Mouse (Mus musculus): ENCODE measurements around the gene Ttc28. TPM values are rescaled to one million over a fixed set of nuclear protein-coding genes. Genes with fewer than 3 reads are reported as not detected.

The Ttc28 gene
- total and polyA plus RNA-seq, 3 experiments = 0.21 to 0.89 (median 0.28) TPM

- Histone ChIP-seq H3K79me2 (replicated peaks; ENCODE audit: control insufficient read depth, extremely low read depth, insufficient read depth, poor library complexity, severe bottlenecking) (no peaks in the 10 kb centered on the region), H3K27ac (ENCODE audit: insufficient read depth, low read depth) (no peak overlapping the region), H3K4me1 (ENCODE audit: control insufficient read depth in 1 of 2, insufficient read depth in 2 of 2) (no peaks in the 10 kb centered on the region; a peak in 2 of 4 replicates), H3K27me3 (replicated peaks) (peaks cover 11% of the 10 kb centered on the region), H3K4me2 (ENCODE audit: insufficient read depth, low read depth, poor library complexity, severe bottlenecking) (no peak overlapping the region), H3K4me3 (replicated peaks in 1 of 3; ENCODE audit: low read depth in 2 of 3, low read length in 2 of 3, poor library complexity in 1 of 3) (no peak overlapping the region), H3K9ac (ENCODE audit: insufficient read depth, low read depth) (no peak overlapping the region), H3K36me3 (replicated peaks in 1 of 2; ENCODE audit: control insufficient read depth in 1 of 2, insufficient read depth in 1 of 2, low read length in 1 of 2) (no peaks in the 10 kb centered on the region), H3K9me3 (replicated peaks; ENCODE audit: low read length) (no peaks in the 10 kb centered on the region)
- in situ Hi-C loops (cut with MboI; ENCODE audit: low pct_ligation_motif_present, low pct_unique_long_range_greater_than_20kb, low sequenced_read_pairs) (no loop called here), dilution Hi-C loops (cut with MboI; ENCODE audit: extremely low pct_ligation_motif_present, extremely low pct_unique_long_range_greater_than_20kb, low sequenced_read_pairs) (no loop called here)
- no peak for TF ChIP-seq UBTF (IDR thresholded peaks at IDR 0.05; ENCODE audit: low read depth, low read length)
- TF ChIP-seq MEF2A (IDR thresholded peaks at IDR 0.05; ENCODE audit: borderline replicate concordance, low read depth, low read length) = no peak
- TF ChIP-seq ZC3H11A (IDR thresholded peaks at IDR 0.05; ENCODE audit: low read depth, low read length) = no peak
- no peak for TF ChIP-seq POLR2A (IDR thresholded peaks at IDR 0.05; ENCODE audit: low read depth, low read length)
- TF ChIP-seq MAFK (IDR thresholded peaks at IDR 0.05; ENCODE audit: insufficient replicate concordance, low read length) = no peak
- TF ChIP-seq EP300 (IDR thresholded peaks at IDR 0.05; ENCODE audit: low read length) = no peak
- TF ChIP-seq MXI1 (IDR thresholded peaks at IDR 0.05; ENCODE audit: low read depth, low read length) = no peak
- no peak for DNase-seq (ENCODE audit: extremely low read depth)
These were observed 368.1 kb downstream of the Ttc28 start for GRCm38 (mm10) chr5:111247571-111248265.

- in situ Hi-C loops (cut with MboI; ENCODE audit: low pct_ligation_motif_present, low pct_unique_long_range_greater_than_20kb, low sequenced_read_pairs) (no loop called here), dilution Hi-C loops (cut with MboI; ENCODE audit: extremely low pct_ligation_motif_present, extremely low pct_unique_long_range_greater_than_20kb, low sequenced_read_pairs) (no loop called here)
- no peak for TF ChIP-seq SIN3A (IDR thresholded peaks at IDR 0.05; ENCODE audit: low read length)
- TF ChIP-seq ETS1 (conservative IDR thresholded peaks at IDR 0.05; ENCODE audit: low read depth, low read length) = no peak
- no peak for TF ChIP-seq EP300 (IDR thresholded peaks at IDR 0.05; ENCODE audit: low read length)
- no peak for TF ChIP-seq SMC3 (IDR thresholded peaks at IDR 0.05; ENCODE audit: low read depth, low read length)
- no peak for TF ChIP-seq USF2 (conservative IDR thresholded peaks at IDR 0.05; ENCODE audit: low read depth, low read length)
- TF ChIP-seq JUN (IDR thresholded peaks at IDR 0.05; ENCODE audit: insufficient read depth, low read depth, low read length) = no peak
- Histone ChIP-seq H3K4me3 (replicated peaks in 1 of 3; ENCODE audit: low read depth in 2 of 3, low read length in 2 of 3, poor library complexity in 1 of 3) (no peak overlapping the region), H3K27me3 (replicated peaks) (peaks cover 3% of the 10 kb centered on the region), H3K4me1 (ENCODE audit: control insufficient read depth in 1 of 2, insufficient read depth in 2 of 2) (no peaks in the 10 kb centered on the region; a peak in 1 of 4 replicates), H3K36me3 (replicated peaks in 1 of 2; ENCODE audit: control insufficient read depth in 1 of 2, insufficient read depth in 1 of 2, low read length in 1 of 2) (no peaks in the 10 kb centered on the region), H3K79me2 (replicated peaks; ENCODE audit: control insufficient read depth, extremely low read depth, insufficient read depth, poor library complexity, severe bottlenecking) (no peaks in the 10 kb centered on the region), H3K27ac (ENCODE audit: insufficient read depth, low read depth) (no peak overlapping the region), H3K9ac (ENCODE audit: insufficient read depth, low read depth) (no peak overlapping the region), H3K9me3 (replicated peaks; ENCODE audit: low read length) (no peaks in the 10 kb centered on the region), H3K4me2 (ENCODE audit: insufficient read depth, low read depth, poor library complexity, severe bottlenecking) (no peak overlapping the region)
- DNase-seq (ENCODE audit: extremely low read depth) = no peak
These were observed 372.5 kb downstream of the Ttc28 start for GRCm38 (mm10) chr5:111252147-111252546.

- H3K27me3 ChIP-seq (replicated peaks) = no peaks in the 10 kb centered on the region
- dilution Hi-C loops (cut with MboI; ENCODE audit: extremely low pct_ligation_motif_present, extremely low pct_unique_long_range_greater_than_20kb, low sequenced_read_pairs) = no loop called here
These were observed 374.8 kb downstream of the Ttc28 start for GRCm38 (mm10) chr5:111254362-111254761.

More at GRCm38 (mm10) chr5:111254362-111254761, 374.8 kb downstream of the Ttc28 start:
- Histone ChIP-seq H3K4me2 (ENCODE audit: insufficient read depth, low read depth, poor library complexity, severe bottlenecking) (no peak overlapping the region), H3K4me3 (replicated peaks in 1 of 3; ENCODE audit: low read depth in 2 of 3, low read length in 2 of 3, poor library complexity in 1 of 3) (no peak overlapping the region), H3K36me3 (replicated peaks in 1 of 2; ENCODE audit: control insufficient read depth in 1 of 2, insufficient read depth in 1 of 2, low read length in 1 of 2) (no peaks in the 10 kb centered on the region), H3K9me3 (replicated peaks; ENCODE audit: low read length) (no peaks in the 10 kb centered on the region), H3K27ac (ENCODE audit: insufficient read depth, low read depth) (no peak overlapping the region), H3K9ac (ENCODE audit: insufficient read depth, low read depth) (no peak overlapping the region), H3K79me2 (replicated peaks; ENCODE audit: control insufficient read depth, extremely low read depth, insufficient read depth, poor library complexity, severe bottlenecking) (no peaks in the 10 kb centered on the region), H3K4me1 (ENCODE audit: control insufficient read depth in 1 of 2, insufficient read depth in 2 of 2) (no peaks in the 10 kb centered on the region; a peak in 1 of 4 replicates)
- DNase-seq (ENCODE audit: extremely low read depth) = no peak
- TF ChIP-seq TBP (conservative IDR thresholded peaks at IDR 0.05; ENCODE audit: low read depth, low read length) (no peak), CHD1 (IDR thresholded peaks at IDR 0.05; ENCODE audit: low read depth, low read length) (no peak), CTCF (conservative IDR thresholded peaks at IDR 0.05 in 1 of 2, IDR thresholded peaks at IDR 0.05 in 1 of 2; ENCODE audit: low read depth in 2 of 2, low read length in 2 of 2) (no peak)
- in situ Hi-C loops (cut with MboI; ENCODE audit: low pct_ligation_motif_present, low pct_unique_long_range_greater_than_20kb, low sequenced_read_pairs) = no loop called here

Data from CH12.LX (cell line).